Mouse (Mus musculus) limb, embryonic 14.5 days (tissue): ENCODE data around the gene Abca5. TPM values are rescaled to one million over a fixed set of nuclear protein-coding genes. Genes with fewer than 3 reads are reported as not detected.
"Not testable (repeated sequence)": the region's sequence is repeated elsewhere in the genome, so short reads cannot be mapped to it uniquely, and the experiment has no call there.

ENCODE experiments used
- ATAC-seq: fragments of 200-750 bp; cut with Nextera tagmentation; 2 replicates; pipeline ENCODE4 v1.8.0; 2017; ENCODE audit warnings: low read depth, moderate number of reproducible peaks, moderate TSS enrichment; ENCODE audit not compliant: low FRiP score
- DNase-seq: peaks from one replicate; pipeline ENCODE4 v3.0.0-alpha.2; 2015; ENCODE audit warnings: low spot score
- H3K27ac ChIP-seq: fragments of 300-500 bp; sonication (generic); replicated peaks from 2 replicates; pipeline ENCODE4 v1.5.1; 2014; ENCODE audit warnings: low read depth, mild to moderate bottlenecking, low read length, moderate library complexity, mixed read lengths
- H3K27me3 ChIP-seq: fragments of 300-500 bp; sonication (generic); 2 replicates; pipeline ENCODE4 v1.6.1; 2014; ENCODE audit warnings: low read length, mixed read lengths; ENCODE audit not compliant: control insufficient read depth, insufficient read depth
- H3K36me3 ChIP-seq: fragments of 300-500 bp; sonication (generic); 2 replicates; pipeline ENCODE4 v1.6.1; 2014; ENCODE audit warnings: mild to moderate bottlenecking, low read length, moderate library complexity, mixed read lengths; ENCODE audit not compliant: control insufficient read depth, insufficient read depth
- H3K4me1 ChIP-seq: fragments of 300-500 bp; sonication (generic); 2 replicates; pipeline ENCODE4 v1.6.1; 2014; ENCODE audit warnings: antibody characterized with exemption, low read length, mixed read lengths; ENCODE audit not compliant: control insufficient read depth, insufficient read depth
- H3K4me2 ChIP-seq: fragments of 300-500 bp; sonication (generic); replicated peaks from 2 replicates; pipeline ENCODE4 v1.6.1; 2014; ENCODE audit warnings: low read depth, mild to moderate bottlenecking, low read length, moderate library complexity; ENCODE audit not compliant: severe bottlenecking
- H3K4me3 ChIP-seq: fragments of 300-500 bp; sonication (generic); replicated peaks from 2 replicates; pipeline ENCODE4 v1.5.1; 2014; ENCODE audit warnings: low read length
- H3K9ac ChIP-seq: fragments of 300-500 bp; sonication (generic); 2 replicates; pipeline ENCODE4 v1.6.1; 2014; ENCODE audit warnings: mild to moderate bottlenecking, low read depth, low read length, moderate library complexity; ENCODE audit not compliant: severe bottlenecking
- H3K9me3 ChIP-seq: fragments of 300-500 bp; sonication (generic); 2 replicates; pipeline ENCODE4 v1.6.1; 2016; ENCODE audit warnings: low read length; ENCODE audit not compliant: control insufficient read depth
- POLR2A ChIP-seq: fragments of 200-500 bp; IDR thresholded peaks from 2 replicates; pipeline ENCODE4 v1.8.0; 2012; ENCODE audit warnings: inconsistent platforms, mild to moderate bottlenecking, moderate library complexity, borderline replicate concordance; ENCODE audit not compliant: insufficient read depth, insufficient read length; ENCODE audit errors: extremely low read depth
- WGBS: fragments of 180-500 bp; shearing (Covaris S2); extraction: QIAGEN DNeasy Blood & Tissue Kit; methylation state at CpG from one replicate; pipeline ENCODE4 v1.1.7; 2014; 5-methylcytosine and 5-hydroxymethylcytosine counted together
- polyA plus RNA-seq, 2 experiments: library from polyadenylated mRNA; depleted of rRNA in 1 of 2; stranded (reverse) in 1 of 2; unstranded in 1 of 2; fragments of >200 nt; fragmentation: Nextera tagmentation in 1 of 2; extraction: Ambion mirVana in 1 of 2; gene quantifications; 2 replicates each; pipeline versions ENCODE4 v1.2.1 to v1.2.3; 2012 to 2014

The Abca5 gene
- polyA plus RNA-seq, 2 experiments, result 4.7 to 9.7 TPM

GRCm38 (mm10) chr11:110365016-110365415, 27.5 kb upstream of the Abca5 start:
- Histone ChIP-seq H3K36me3 (no peaks in the 10 kb centered on the region), H3K27me3 (no peaks in the 10 kb centered on the region), H3K4me2 (no peak overlapping the region), H3K9me3 (no peaks in the 10 kb centered on the region), H3K4me1 (peaks cover 5% of the 10 kb centered on the region; the same call in 1 of the 2 replicates), H3K27ac (no peak overlapping the region), H3K9ac (no peak overlapping the region), H3K4me3 (no peak overlapping the region)
- no peak for TF ChIP-seq POLR2A
- ATAC-seq (no peak), DNase-seq (no peak)
- WGBS, result 82% methylated on average over 3 of the region's 3 CpGs

- H3K4me2 ChIP-seq, result no peak overlapping the region
- no peaks in the 10 kb centered on the region for H3K4me1 ChIP-seq
- no peaks in the 10 kb centered on the region for H3K27me3 ChIP-seq
- TF ChIP-seq POLR2A, result no peak
- H3K36me3 ChIP-seq, result no peaks in the 10 kb centered on the region
- DNase-seq, result no peak
- H3K4me3 ChIP-seq, result no peak overlapping the region
- no peak overlapping the region for H3K27ac ChIP-seq
- H3K9ac ChIP-seq, result no peak overlapping the region
- H3K9me3 ChIP-seq, result no peaks in the 10 kb centered on the region
- 66% methylated on average over 16 of the region's 16 CpGs for WGBS
- no peak for ATAC-seq
Observed at GRCm38 (mm10) chr11:110357756-110358551, 20.4 kb upstream of the Abca5 start.

- 82% methylated on average over 9 of the region's 9 CpGs for WGBS
- H3K9ac ChIP-seq, H3K4me1 ChIP-seq, H3K27ac ChIP-seq, H3K4me3 ChIP-seq, H3K4me2 ChIP-seq, H3K27me3 ChIP-seq, H3K36me3 ChIP-seq, ATAC-seq, DNase-seq, H3K9me3 ChIP-seq: not testable (repeated sequence)
Observed at GRCm38 (mm10) chr11:110355131-110355530, 17.6 kb upstream of the Abca5 start.

- Histone ChIP-seq H3K27ac (no peak overlapping the region), H3K4me2 (no peak overlapping the region), H3K4me1 (no peaks in the 10 kb centered on the region), H3K4me3 (no peak overlapping the region), H3K27me3 (no peaks in the 10 kb centered on the region), H3K9ac (no peak overlapping the region), H3K36me3 (no peaks in the 10 kb centered on the region), H3K9me3 (no peaks in the 10 kb centered on the region)
- WGBS, result 78% methylated on average over 9 of the region's 9 CpGs
- no peak for TF ChIP-seq POLR2A
- ATAC-seq (no peak), DNase-seq (no peak)
Observed at GRCm38 (mm10) chr11:110354261-110354660, 16.7 kb upstream of the Abca5 start.

GRCm38 (mm10) chr11:110348170-110348569, 10.7 kb upstream of the Abca5 start:
- Histone ChIP-seq H3K27ac (no peak overlapping the region), H3K4me1 (no peaks in the 10 kb centered on the region), H3K4me3 (no peak overlapping the region), H3K4me2 (no peak overlapping the region), H3K9ac (no peak overlapping the region), H3K36me3 (no peaks in the 10 kb centered on the region), H3K27me3 (no peaks in the 10 kb centered on the region), H3K9me3 (no peaks in the 10 kb centered on the region)
- no peak for ATAC-seq
- WGBS, result 75% methylated on average over 2 of the region's 2 CpGs
- TF ChIP-seq POLR2A, result no peak
- no peak for DNase-seq
